Mouse (Mus musculus) adrenal gland, postnatal 10 days (tissue): Measurements from ENCODE around the gene Nr1h4. TPM values are rescaled to one million over a fixed set of nuclear protein-coding genes. Genes with fewer than 3 reads are reported as not detected.
"Not testable (repeated sequence)": the region's sequence is repeated elsewhere in the genome, so short reads cannot be mapped to it uniquely, and the experiment has no call there.

Experiments used
- DNase-seq: peaks from one replicate; pipeline ENCODE4 v3.0.0; 2021; ENCODE audit warnings: mixed read lengths
- long read RNA-seq, 2 experiments: library from polyadenylated mRNA; stranded (forward); transcript quantifications; one replicate each; pipeline ENCODE4 v2.0.0; 2021
- total RNA-seq, 2 experiments: library from RNA; stranded (reverse); gene quantifications; 2 replicates each; pipeline ENCODE4 v1.2.3; 2021

The Nr1h4 gene
- 10 to 100 TPM; 14.5 to 19.2 TPM for total RNA-seq
- long read RNA-seq, experiment 1, transcript Nr1h4-201 (9 exons, 1,964 nt), result major isoform, 5 of 17 reads
- long read RNA-seq, experiment 1, partial matches to known transcripts, result 1 of 17 reads
- long read RNA-seq, experiment 1, other reads (novel, unspliced or antisense), result 8 of 17 reads
- long read RNA-seq, experiment 2, partial matches to known transcripts, result 0 of 4 reads
- long read RNA-seq, experiment 2, other reads (novel, unspliced or antisense), result 0 of 4 reads

DNA sequence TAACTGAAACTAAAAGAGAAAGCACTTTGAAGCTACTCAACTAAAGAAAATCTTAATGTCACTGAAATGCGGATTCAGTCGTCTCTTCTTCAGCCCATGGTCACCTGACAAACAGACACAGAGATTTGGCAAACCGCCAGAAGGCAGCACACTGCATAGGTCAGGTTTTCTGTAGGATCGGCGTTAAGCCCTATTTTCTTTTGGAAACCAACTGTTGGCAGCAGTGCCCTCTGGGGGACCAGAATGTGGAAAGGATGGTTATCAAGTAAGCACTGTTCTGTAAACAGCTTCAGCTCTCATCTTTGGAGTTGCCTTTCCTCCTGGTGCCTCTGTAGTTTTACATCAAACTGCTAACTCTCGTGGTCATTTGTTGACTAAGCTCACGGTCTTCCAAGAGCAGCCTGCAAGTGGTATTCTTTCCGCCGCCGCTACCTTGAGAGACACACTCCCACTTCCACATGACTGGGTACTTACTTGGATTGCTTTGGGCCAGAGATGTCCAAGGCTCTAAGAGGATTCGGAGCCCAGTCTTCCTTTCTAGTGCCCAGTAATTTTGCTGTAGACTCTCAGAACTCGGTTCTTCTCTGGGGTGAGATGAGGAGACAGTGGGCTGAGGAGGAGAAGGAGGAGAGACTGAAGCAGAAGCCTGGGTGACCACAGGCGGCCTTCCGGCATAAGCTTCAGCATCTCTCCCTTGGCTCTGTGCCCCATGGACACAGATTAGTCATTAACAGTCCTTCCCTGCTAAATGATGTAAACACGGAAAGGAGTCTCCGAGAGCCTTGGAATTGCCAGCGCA, at the start of gene Nr1h4:
Gene Nr1h4, minus strand, starts transcription at position 657 of the 799 bp plus-strand sequence.
- peak; percentile 87 for DNase-seq

DNA sequence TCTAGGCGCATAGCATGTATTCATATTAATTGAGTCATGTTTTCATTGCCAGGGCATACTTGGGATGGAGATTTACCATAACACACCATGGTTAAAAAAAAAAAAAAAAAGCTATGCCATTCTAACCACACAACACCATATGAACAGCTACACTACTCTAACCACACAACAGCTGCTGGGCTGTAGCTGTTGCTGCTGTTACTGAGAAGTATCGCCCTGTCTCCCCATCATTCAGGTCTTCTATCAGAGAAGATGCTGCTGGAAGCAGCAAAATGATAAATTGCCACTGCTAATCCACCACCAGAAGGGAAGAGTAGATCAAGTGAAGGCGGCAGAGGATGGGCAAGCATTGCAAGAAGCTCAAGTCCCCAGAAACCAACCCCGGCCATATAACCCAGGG, 45.4 kb upstream of the Nr1h4 start:
- no peak for DNase-seq

DNA sequence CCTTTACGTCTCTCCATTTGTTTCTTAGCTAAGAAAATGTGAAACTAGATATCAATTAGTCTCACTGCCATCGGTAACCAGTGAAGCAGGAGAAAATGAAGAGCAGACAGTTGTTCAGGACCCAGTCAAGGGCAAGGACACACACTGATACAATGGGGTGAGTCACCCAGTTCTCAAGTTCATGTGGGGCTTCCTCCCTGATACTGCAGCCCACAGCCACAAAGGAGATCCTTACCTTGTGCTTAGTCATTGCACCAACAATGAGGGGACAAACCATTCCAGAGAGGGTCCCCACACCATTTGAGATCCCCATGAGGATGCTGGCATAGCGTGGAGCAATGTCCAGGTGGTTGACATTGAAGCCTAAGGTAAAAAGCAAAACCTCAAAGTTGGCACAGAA, 44.3 kb upstream of the Nr1h4 start:
- peak; percentile 4 for DNase-seq

DNA sequence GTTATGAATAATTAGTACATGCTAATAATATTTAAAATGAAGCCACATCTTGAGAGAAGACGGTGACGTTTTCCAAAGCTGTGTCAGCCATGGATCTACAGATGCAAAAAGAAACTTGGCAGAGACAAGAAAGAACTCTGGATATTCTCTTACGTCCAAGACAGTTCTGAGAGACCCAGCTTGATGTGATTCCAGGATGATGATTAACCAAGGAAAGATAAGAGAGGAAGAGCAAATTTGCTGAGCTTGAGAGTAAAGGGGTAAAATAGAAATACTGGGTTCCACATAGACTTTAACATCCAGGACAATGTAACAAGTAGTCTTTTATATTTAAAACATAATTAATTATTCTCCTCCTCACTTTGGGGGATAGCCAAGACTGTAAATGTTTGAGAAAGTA, 40.0 kb upstream of the Nr1h4 start:
- DNase-seq, result no peak

DNA sequence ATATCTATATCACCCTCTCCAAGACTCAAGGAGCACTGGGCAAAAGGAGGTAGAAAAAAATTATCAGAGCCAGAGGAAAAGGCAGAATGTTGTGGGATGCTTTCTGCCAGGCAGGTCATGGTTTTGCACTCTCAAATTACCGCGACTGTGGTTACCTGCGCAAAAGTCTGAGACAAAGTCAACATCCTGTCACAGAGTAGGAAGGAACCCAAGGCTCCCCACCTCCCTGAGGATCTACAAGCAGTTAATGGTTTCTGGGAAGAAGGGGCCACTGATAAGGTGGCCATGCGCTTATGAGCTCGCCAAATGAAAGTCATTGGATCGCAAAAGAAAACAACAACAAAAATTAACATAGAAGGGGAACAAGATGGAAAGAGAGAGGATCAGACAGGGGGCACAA, 39.6 kb upstream of the Nr1h4 start:
- DNase-seq, result no peak

DNA sequence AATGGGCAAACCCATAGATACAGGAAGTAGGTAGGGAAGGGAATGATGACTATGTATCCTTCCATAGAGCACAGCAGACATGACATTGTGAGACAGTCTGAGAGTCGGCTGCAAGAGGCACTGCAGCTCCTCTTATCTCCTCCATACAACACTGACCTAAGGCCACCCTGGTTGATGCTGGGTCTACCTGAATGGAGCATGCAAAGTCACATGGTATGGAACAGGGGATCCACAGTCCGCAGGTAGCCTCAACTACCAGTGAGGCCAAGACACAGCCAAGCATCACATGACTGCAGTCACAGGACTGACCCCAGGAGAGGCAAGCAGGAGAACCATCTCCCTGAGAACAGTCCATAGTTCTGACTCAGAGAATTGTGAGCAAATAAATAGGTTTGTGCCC, 34.0 kb upstream of the Nr1h4 start:
- no peak for DNase-seq

DNA sequence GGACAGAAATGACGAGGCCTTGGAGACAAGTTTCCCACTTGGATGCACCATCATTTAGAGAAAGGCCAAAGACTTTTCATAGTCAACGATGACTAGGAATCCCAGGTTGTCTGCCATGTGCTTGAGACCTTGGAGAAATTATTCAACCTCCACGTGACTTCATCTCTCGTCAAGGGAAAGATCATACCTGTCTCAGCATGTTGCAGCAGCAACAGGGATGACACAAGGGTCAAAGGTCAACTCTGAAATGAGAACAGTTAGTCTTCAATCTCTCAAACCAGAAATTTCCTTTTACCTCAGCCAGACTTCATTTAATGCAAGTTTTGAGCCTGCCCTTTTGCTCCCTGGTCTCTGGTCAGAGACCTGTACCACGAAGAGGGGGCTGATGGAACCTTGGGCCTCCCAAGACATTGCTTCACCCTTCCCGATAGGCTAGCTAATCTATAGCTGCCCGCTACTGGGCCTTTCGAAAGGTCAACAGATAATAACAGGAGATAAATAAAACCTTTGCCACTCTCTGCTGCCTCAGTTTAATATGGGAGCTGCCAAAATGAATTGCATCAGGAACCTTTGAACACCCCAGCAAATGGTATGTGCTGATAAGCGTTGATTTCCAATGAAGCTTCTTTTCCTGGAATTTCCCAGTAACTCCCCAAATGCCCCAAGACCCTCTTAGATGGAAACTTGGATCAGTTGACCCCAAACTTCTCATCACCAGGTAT, 32.1 kb upstream of the Nr1h4 start:
- DNase-seq, result no peak

DNA sequence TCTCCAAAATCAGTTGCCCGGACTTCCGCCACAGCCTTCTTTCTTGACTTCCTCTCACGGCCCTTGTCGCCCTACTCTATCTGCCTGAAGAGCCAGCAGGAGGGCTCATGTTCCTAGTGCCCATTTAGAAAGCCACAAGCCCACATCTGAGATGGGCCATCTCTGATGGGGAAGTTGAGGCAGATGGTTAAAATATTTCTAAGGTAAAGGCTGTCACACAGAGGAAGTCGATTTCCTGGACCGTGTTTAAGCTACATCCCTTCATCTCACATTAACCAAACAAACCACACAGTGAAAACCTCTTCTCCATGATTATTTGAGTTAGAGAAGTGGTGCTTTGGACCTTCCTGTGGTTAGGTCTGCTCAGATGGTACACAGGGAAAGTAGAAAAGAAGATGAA, 28.7 kb upstream of the Nr1h4 start:
- no peak for DNase-seq

DNA sequence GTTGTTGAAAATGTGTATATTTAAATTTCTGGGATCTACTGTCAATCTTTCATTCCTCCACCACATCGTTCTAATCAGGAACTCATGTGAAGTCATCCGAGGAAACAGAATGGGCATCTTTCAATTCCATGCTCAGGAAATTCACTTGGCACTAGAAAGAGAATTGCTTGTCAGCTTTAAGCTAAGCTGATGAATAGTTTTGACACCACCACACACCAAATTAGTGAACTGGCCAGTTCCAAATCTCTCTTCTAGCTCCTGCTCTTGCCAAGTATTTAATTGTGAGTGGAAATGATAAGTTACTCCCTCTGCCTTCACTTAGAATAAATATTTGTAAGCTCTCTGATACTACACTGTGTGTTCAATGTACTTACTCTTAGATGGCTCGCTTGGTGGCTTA, 26.0 kb upstream of the Nr1h4 start:
- no peak for DNase-seq

DNA sequence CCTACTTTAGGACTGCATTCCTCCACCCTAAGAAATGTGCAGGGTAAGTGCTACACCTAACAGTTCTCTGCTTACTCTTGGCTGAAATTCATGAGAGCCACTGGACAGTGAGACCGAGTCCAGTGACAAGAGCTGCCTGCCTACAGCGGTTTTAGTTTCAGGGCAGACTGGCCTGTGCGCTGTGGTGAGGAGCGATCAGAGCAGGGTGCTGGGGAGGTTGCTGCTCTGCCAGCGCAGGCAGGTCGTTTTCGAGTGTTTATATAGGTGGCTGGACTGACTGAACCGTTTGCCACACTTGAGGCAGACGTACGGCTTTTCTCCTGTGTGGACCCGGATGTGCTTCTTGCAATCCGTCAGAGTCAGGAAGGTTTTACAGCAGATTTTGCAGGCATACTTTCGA, 21.5 kb upstream of the Nr1h4 start:
- DNase-seq, result not testable (repeated sequence)

DNA sequence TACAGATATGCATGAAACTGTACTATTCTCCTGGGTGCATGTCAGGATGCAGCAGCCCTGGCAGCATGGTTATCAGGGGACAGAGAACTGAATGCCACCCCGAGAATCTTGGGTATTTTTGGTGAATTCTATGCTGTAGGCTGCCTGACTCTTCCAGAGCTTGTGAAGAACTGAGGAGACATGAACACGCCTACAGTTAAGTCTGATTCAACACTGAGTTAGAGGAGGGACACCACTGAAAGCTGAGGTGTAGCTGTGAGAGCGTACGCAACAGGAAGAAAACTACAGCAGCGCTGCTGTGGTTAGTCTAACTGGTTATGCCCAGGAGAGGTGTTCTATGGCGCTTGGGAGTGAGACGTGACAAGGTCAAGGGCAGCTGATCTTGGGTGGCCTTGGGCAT, 20.5 kb upstream of the Nr1h4 start:
- DNase-seq, result not testable (repeated sequence)

DNA sequence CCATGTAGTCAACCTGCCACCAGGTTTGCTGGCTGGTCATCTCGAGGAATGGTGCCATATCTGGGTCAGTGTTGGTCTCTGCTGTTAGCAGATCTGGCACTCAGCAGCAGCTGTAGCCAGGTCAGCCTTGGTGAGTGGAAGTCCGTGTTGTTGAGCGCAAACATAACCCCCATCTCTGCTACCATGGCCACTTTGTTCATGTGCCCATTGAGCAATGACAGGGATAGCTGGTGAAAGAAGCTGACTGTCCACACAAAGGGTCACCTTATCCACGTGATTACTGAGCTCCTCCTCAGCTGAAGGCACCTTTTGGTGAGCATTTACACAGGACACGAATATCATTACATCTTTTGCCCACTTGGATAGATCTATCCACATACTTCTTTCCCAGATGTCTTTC, 19.6 kb upstream of the Nr1h4 start:
- DNase-seq, result no peak

DNA sequence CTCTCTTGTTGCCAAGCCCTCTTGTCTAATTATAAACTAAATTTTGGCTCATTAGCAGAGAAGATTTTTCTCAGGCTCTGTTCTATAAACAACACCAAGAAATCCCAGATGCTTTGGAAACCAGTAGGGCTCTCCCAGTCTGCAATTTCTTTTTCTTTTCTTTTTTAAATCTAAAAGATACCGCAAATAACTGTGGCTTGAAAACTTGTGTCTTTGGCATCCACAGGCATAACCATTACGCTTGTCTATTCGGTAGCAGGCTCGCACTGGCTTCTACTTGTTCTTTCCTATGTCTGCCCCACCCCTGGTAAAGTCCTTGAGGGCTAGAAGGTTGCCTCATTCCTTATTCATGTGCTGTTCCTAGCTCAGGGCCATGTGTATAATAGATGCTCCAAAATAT, 18.3 kb upstream of the Nr1h4 start:
- DNase-seq, result peak; percentile 16

DNA sequence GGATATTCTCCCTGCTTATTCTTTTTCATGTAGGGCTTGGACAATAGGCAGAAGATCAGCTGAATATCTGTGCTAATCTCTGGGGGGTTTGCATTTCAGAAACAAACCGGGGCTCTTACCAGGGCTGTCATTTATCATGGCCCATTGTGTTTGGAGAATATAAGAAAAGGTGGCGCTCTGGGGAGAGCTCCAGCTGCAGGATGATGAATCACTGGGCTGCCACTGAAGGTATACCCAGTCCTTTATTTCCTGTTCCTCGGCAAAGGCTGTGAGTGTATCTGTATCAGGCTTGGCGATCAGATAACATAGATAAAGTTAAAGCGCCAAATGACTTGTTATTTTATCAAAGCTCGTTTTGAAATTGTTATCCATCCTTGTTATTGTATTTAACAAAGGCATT, 14.6 kb upstream of the Nr1h4 start:
- no peak for DNase-seq

DNA sequence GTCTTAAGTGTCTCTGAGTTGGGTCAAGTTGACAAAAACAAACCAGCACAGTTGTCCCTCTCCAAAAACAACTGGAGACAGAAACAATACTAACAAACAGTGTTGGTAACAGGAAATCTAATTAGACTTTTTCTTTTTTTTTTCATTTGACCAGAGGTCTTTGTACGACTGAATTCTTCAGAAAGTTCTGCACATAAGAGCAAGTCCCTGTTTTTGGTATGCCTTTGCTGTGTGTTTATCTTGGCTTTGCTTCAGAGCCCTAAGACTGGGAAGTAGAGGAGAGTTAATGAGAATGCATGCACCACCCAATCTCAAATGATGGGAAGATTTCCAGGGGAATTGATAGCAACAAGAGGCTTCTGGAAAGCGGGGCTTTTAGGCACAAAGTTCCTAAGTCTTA, 13.6 kb upstream of the Nr1h4 start:
- DNase-seq, result no peak

DNA sequence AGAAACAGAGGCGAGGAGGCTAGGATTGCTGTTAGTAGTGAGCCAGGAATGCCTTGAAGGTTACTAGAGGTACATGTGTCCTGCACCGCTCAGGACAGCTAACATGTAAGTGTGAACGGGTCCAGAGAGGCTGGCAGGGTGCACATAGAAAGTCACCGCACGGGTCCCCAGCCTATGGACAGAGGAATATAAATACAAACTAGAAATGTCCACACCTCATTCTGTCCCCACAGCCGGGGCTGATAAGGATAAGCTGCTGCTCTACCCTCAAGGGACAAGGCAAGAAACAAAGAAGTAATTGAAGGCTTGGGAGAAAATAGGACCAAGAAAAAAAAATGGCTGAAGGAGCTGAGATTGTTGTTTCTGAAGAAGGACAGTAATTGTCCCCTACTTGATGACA, 10.5 kb upstream of the Nr1h4 start:
- DNase-seq, result no peak

DNA sequence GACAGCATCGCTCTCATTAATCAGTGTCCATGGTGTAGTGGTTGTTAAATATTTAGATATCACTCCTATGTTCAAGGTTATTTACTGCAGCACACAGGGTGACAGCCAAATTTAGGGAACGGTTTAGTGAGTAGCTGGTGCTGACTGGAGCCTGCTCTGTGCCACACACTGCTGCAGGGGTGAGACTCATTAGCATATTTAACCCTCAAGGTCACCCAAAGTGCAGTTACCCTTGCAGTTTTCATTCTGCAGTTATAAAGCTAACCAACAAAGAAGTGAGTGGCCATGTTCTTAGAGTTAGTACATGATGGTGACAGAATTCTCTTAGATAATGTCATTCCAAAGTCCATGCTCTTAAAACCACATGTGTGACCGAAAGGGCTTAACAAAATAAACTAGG, 8.9 kb upstream of the Nr1h4 start:
- DNase-seq, result no peak

DNA sequence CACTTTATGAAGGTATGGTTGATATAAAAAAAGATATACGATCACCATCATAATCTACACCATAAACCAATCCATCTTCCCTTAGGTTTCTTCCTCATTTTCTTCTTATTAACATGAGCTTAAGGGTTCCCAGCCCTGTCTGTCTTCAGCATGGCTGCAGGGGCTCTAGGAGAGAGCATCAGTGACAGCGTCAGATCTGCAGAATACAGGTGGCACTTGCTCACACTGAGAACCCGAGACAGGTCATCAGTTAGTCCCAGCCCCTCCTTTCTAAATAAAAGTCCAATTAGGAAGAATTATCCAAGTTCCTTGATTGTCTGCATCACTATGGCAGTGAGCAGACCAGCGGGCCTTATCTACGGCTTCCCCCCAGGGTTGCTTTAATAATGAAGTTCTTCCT, 934 bp downstream of the Nr1h4 start:
- DNase-seq, result no peak

DNA sequence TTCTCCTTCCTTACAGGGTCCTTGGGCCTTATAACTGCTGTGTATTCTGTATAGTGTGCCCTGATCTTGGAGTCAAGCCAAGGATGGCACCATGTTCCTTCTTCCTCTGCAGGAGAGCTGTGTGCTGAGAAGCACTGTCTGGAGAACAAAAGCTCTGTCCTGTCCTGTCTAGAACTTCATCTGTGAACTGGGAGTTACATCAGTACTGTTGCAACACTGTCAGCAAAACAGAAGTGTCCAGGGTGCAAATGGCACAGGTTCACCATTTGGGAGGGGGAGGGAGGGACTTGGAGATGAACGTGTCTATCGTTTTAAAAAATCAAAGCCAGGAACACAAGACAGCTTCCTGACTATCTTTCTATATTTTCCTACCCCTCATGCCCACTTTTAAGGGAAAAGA, 1.4 kb downstream of the Nr1h4 start:
- DNase-seq, result peak; percentile 28

DNA sequence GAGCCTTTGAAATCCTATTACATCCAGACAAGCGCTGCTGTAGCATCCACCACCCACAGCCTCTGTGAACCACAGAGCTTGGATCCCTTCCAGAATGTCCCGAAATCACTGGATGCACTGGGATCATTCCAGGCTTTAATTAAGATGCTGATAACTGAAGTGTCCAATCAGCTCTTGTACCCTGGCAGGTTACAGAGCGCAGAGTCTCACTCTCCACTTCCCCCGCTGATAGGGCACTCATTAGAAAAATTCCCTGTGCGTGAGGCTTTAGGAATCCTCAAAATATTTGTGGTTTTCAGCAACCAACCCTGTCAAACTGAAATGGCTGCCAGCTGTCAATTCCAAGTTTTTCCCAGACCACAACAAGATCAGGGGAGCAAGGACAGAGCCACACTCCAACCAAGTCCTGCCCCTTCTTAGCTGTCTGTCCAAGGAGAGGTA, 2.2 kb downstream of the Nr1h4 start:
- no peak for DNase-seq

DNA sequence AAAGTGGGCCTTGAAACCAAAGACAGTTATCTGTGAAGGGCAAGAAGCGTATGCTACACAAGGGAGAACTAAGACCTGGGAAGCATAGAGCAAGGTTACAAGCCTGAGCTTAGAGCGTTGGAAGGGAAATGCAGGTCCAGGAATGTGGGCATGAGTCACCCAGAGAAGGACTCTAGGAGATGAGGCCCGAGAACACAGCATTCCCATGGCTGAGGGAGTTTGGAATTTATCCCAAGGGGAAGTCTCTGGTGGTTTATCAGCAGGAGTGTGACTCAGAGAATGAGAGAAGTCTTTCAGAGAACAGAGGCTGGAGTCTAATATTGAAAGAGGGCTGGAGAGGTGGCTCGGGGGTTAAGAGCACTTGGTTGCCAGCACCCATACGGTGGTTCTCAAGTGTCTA, 6.3 kb downstream of the Nr1h4 start:
- peak; percentile 58 for DNase-seq

DNA sequence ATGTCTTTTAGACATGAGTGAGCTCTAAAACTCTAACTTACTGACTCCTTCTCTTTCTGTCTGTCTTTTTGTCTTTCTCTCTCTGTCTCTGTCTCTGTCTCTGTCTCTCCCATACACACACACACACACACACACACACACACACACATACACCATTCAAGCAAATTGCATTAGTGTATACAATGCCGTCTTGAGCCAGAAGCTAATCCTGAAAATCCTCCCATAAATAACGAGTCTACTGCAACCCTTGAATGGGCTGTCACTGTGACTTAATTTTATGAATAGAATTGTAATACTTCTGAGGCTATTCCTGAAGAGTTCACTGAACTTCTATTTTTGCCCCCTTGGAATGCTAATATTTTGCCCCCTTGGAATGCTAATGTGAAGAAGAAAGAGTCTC, 7.6 kb downstream of the Nr1h4 start:
- no peak for DNase-seq

DNA sequence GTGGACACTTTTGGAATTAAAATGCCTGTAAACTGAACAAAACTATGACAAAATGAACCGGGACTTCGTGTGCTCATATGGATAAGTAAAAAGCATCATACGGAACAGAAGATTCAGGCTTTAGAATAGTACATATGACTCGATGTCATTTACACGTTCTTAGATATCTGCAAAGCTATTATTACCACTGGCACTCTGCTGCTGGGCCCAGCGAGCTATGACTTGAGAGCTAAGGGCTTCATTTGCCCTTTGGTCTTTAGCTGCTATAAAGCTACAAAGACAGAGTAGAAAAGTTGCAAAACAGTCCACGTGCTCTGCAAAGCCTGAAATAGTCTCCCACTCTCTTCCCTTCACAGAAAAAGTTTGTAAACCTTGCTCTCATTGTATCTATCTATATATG, 10.9 kb downstream of the Nr1h4 start:
- no peak for DNase-seq
